Mouse (Mus musculus): ENCODE measurements around the gene Aes. TPM values are rescaled to one million over a fixed set of nuclear protein-coding genes. Genes with fewer than 3 reads are reported as not detected.

Aes gene
- polyA plus RNA-seq, 1 experiment from 2014 or later, result 467 TPM

DNA sequence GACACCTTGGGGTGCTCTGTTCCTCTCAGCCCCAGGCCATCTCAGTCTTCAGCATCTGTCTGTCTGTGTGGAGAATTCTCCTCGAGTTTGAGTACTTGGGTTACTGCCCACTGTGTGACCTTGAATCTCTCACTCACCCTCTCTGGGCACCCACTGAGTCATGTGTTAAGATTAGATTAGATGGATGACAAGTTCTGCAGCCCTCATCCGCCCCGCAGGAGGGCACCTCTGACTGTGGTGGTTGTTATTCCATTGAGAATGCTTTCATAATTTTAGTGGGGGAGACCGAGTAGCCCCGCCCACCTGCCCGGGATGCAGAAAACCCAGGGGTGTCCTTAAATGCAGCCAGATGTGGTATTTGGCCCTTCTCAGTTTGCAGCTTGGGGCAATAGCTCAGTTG lies 4.2 kb downstream of the Aes start:
- H3K27me3 ChIP-seq (ENCODE audit: insufficient read depth, poor library complexity, severe bottlenecking), result peaks cover 30% of the 10 kb centered on the region
- peak overlapping the region; percentile 62; the same call in 1 of the 2 replicates for H3K27ac ChIP-seq
- peaks cover 74% of the 10 kb centered on the region for H3K4me1 ChIP-seq
- DNase-seq (ENCODE audit: low spot score), result no peak
- peak overlapping the region; percentile 47; the same call in 1 of the 2 replicates for H3K4me3 ChIP-seq
- H3K9me3 ChIP-seq, result no peaks in the 10 kb centered on the region
- H3K36me3 ChIP-seq, result peaks cover 62% of the 10 kb centered on the region
- WGBS, result 40% methylated on average over 6 of the region's 6 CpGs

DNA sequence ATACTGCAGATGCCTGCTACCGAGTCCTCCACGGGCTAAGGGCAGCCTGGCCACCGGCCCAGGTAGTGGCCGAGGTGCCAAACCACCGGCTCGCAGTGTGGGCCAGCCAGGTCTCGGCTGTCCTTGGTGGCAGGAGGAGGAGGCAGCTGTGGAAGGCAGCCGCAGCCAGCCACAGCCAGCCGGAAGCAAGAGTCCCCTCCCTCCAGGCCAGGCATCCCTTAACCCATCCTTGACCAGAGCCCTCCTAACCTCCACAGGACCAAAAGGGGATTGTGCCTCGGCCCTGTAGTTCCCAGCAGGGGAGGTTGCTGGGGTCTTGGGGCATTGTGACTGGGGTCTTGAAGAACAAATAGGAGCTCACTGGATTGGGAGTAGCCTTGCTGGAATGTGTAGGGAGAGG lies 4.9 kb downstream of the Aes start:
- Histone ChIP-seq H3K27me3 (ENCODE audit: insufficient read depth, poor library complexity, severe bottlenecking) (peaks cover 30% of the 10 kb centered on the region), H3K4me1 (peaks cover 77% of the 10 kb centered on the region), H3K36me3 (peaks cover 62% of the 10 kb centered on the region), H3K27ac (peak overlapping the region; percentile 86), H3K9me3 (no peaks in the 10 kb centered on the region), H3K4me3 (peak overlapping the region; percentile 47)
- no peak for DNase-seq (ENCODE audit: low spot score)
- WGBS, result 2% methylated on average over 10 of the region's 10 CpGs

DNA sequence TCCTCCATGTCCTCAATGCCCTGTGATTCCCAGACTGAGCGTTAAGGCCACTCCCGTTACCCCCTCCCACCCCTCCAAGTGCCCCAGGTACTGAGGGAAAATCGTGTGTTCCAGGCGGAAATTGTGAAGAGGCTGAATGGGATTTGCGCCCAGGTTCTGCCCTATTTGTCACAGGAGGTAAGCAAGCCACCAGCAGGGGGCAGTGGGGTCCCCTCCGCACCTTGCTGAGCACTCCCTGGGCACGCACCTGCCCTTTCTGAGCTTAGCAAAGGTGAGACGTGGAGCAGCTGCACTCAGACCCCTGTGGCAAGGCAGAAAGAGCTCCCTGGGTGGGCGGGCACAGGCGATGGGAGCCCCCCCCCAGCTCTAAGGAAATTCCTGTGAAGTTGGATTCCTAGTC lies 5.4 kb downstream of the Aes start:
- Histone ChIP-seq H3K36me3 (peaks cover 62% of the 10 kb centered on the region), H3K4me3 (no peak overlapping the region), H3K27ac (peak overlapping the region; percentile 86; the same call in 1 of the 2 replicates), H3K4me1 (peaks cover 81% of the 10 kb centered on the region), H3K9me3 (no peaks in the 10 kb centered on the region), H3K27me3 (ENCODE audit: insufficient read depth, poor library complexity, severe bottlenecking) (peaks cover 30% of the 10 kb centered on the region)
- 17% methylated on average over 10 of the region's 10 CpGs for WGBS
- no peak for DNase-seq (ENCODE audit: low spot score)

DNA sequence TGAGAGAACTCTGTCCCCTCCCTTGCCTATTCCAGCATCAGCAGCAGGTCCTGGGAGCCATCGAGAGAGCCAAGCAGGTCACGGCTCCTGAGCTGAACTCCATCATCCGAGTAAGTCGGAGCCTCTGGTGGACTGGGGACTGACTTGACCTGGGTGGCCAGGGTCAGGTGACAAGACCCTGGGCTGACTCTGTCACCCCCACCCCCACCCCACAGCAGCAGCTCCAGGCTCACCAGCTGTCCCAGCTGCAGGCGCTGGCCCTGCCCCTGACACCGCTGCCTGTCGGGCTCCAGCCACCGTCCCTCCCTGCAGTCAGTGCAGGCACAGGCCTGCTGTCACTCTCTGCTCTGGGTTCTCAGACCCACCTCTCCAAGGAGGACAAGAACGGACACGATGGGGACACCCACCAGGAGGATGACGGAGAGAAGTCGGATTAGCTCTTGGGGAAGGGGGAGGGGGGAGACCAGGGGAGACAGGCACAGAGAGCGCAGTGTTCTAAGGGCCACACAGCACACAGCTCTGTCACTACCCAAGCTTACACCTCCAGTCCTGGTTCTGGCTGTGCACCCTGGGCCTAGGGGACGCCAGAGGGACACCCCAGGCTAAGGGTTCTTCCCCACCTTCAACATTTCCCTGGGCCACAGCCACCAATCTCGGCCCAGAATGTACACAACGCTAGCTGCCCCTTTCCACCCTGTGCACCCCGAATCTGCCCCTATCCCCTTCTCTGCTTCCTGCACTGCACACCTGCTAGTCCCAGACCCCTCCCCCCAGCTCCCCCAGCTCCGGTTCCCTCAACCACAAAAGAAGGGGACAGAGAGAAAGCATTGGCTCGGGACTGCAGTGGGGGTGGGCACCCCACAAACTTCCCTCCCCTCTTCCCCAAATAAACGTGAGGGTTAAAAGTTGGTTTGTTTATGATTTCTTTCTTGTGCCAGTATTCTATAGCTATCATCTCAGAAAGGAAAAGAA lies 6.3 kb downstream of the Aes start:
- Histone ChIP-seq H3K9me3 (no peaks in the 10 kb centered on the region), H3K4me3 (no peak overlapping the region), H3K27me3 (ENCODE audit: insufficient read depth, poor library complexity, severe bottlenecking) (peaks cover 30% of the 10 kb centered on the region), H3K27ac (peak overlapping the region; percentile 32; the same call in 1 of the 2 replicates), H3K4me1 (peaks cover 83% of the 10 kb centered on the region), H3K36me3 (peaks cover 62% of the 10 kb centered on the region)
- WGBS, result 36% methylated on average over 20 of the region's 20 CpGs
- no peak for DNase-seq (ENCODE audit: low spot score)

DNA sequence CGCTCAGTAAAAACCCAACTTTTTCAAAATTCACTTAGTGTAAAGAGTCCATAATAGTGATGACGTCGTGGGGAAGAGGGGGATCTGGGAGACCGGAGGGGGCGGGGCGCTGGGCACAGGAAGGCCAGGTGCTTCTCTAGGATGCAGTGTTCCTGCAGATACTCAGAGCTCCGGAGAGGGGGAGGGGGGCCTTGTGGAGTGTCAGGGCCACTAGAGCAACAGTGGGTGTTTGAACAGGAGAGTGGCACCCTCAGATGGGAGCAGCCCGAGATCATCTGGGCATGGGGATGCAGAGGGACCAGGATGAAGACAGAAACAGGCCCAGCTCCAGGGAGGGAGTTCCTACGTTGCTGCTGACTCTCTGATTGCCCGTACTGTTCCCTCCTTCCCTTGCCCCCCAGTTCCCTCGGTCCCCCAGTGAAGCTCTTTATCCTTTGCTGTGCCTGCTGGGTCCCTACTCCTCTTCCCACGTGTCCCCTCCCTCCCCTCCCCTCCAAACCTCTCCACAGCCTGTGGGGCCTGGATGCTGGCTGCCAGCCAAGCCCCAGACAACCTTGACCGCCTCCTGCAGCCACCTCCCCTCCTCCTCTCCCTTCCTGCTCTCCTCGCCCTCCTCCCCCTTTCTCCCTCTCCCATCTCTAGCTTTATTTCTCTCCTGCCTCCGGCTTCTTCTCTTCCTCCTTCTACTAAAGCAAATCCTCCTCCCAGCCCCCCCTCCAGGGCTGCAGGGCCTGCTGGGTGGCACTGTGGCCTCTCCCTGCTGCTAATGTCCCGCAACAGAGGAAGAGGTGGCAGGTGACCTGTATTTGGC lies 9.3 kb downstream of the Aes start:
- H3K36me3 ChIP-seq, result peaks cover 34% of the 10 kb centered on the region
- peaks cover 76% of the 10 kb centered on the region for H3K4me1 ChIP-seq
- peak overlapping the region; percentile 43 for H3K4me3 ChIP-seq
- no peaks in the 10 kb centered on the region for H3K9me3 ChIP-seq
- 12% methylated on average over 16 of the region's 16 CpGs for WGBS
- peaks cover 47% of the 10 kb centered on the region for H3K27me3 ChIP-seq (ENCODE audit: insufficient read depth, poor library complexity, severe bottlenecking)
- peak; percentile 90 for DNase-seq (ENCODE audit: low spot score)
- H3K27ac ChIP-seq, result peak overlapping the region; percentile 90

DNA sequence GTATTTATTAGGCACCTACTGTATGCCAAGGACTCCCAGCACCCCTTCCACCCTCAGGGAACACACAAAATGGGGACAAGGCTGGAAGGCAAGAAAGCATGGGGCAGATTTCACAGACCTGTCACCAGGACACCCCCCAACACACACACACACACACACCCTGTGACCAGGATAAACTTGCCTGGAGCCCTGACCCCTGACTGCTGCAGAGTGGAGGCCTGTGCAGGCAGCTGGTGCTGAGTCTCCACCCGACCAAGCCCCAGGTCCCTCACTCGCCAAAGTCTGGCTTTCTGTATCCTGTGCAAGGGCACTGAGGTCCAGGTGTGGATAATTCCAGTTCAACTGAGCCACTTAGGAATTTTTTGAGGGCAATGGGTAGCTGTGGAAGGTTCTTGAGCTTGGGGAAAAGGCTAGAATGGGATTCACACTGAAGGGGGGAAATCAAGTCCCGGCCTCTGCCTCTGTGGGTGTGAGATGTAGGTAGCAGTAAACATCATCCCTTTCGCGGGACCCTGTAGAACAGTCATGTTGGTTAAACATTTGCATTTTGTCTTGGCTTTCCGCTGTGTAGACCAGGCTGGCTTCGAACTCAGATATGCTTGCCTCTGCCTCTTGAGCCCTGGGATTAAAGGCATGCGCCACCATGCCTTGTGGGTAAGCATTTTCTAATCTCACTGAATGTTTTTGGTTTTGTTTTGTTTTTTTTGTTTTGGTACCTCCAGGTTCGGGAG lies 10.4 kb downstream of the Aes start:
- H3K36me3 ChIP-seq, result peaks cover 25% of the 10 kb centered on the region
- no peak overlapping the region for H3K4me3 ChIP-seq
- H3K4me1 ChIP-seq, result peaks cover 76% of the 10 kb centered on the region
- no peak for DNase-seq (ENCODE audit: low spot score)
- H3K27me3 ChIP-seq (ENCODE audit: insufficient read depth, poor library complexity, severe bottlenecking), result peaks cover 54% of the 10 kb centered on the region
- H3K27ac ChIP-seq, result peak overlapping the region; percentile 90
- WGBS, result 52% methylated on average over 9 of the region's 9 CpGs
- no peaks in the 10 kb centered on the region for H3K9me3 ChIP-seq

DNA sequence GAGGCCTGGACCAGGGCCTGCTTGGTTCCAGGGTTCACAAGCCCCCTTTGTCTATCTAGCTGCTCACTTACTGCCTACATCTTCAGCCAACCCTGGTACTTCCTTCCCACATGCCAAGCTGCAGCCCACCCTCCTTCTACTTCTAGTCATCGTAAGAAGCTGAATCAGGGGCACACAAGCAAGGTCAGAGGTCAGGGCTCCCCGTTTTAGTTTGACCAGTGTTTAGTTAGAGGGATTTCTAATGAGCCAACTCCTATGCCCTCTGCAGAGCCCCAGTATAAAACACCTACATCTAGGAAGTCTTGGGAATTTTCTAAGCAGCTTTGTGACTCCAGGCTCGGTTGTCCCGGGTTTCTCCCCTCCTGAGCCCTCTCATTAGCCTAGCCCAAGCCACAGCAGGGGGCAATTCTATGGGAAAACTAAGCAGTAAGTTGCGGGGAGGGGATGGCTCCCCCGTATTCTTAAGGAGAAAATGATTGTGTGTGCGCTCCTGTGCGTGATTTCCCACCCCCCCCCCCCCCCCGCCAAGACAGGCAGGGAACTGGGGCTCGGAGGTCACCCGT lies 11.0 kb downstream of the Aes start:
- peaks cover 18% of the 10 kb centered on the region for H3K36me3 ChIP-seq
- WGBS, result 4% methylated on average over 9 of the region's 11 CpGs
- H3K4me3 ChIP-seq, result peak overlapping the region; percentile 62
- no peak for DNase-seq (ENCODE audit: low spot score)
- peak overlapping the region; percentile 90 for H3K27ac ChIP-seq
- no peaks in the 10 kb centered on the region for H3K9me3 ChIP-seq
- H3K4me1 ChIP-seq, result peaks cover 74% of the 10 kb centered on the region
- H3K27me3 ChIP-seq (ENCODE audit: insufficient read depth, poor library complexity, severe bottlenecking), result peaks cover 53% of the 10 kb centered on the region

DNA sequence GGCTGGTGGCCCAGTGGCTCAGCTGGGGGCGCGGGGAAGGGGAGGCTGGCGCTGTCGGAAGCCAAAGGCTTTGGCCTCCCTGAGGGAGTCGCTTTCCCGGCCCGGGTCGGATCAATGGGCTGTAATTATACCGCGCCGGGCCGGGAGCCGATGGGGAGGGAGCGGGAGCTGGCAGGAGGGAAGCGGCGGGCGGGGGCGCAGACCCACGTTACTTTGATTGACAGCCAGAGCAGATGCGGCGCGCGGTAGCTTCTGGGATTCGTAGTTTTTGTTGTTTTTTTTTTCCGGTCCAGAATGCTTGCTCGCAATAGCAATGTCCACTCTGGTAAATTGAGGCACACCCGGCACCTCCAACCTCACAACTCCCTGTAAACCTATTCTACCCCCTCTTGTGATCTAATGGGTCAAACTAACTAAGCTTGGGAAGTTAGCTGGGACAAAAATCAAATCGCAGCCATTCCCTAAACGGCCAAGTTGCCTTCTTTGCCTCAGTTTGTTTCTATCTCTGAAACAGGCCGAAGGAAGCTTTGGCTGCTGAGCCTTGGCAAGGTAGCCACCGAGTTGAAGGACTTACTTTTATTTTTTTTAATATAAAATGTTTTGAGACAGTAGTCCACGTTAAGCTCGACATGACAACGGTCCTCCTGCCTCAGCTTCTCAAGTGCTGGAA lies 11.7 kb downstream of the Aes start:
- peaks cover 54% of the 10 kb centered on the region for H3K27me3 ChIP-seq (ENCODE audit: insufficient read depth, poor library complexity, severe bottlenecking)
- H3K4me3 ChIP-seq, result peak overlapping the region; percentile 62
- peaks cover 12% of the 10 kb centered on the region for H3K36me3 ChIP-seq
- H3K4me1 ChIP-seq, result peaks cover 75% of the 10 kb centered on the region
- peak; percentile 95 for DNase-seq (ENCODE audit: low spot score)
- no peaks in the 10 kb centered on the region for H3K9me3 ChIP-seq
- H3K27ac ChIP-seq, result peak overlapping the region; percentile 90
- WGBS, result under 1% methylated on average over 34 of the region's 34 CpGs

DNA sequence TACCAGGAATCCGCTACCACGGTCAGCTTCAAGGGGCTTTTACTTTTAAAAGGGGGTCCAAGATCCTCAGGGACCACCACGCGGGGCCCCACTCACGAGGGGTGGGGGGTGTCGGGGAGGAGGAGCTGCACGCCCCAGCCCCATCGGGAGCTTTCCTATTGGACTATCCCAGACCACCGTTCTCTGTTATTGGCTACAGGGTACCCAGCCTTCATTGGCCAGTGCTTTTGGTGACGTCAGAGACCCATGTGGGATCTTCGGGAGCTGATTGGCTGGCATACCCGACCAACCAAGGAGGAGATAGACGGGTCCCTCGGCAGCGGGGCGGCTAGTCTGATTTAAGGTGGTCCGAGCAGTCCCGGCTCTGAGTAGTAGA lies 12.2 kb downstream of the Aes start:
- Histone ChIP-seq H3K27me3 (ENCODE audit: insufficient read depth, poor library complexity, severe bottlenecking) (peaks cover 54% of the 10 kb centered on the region), H3K4me1 (peaks cover 79% of the 10 kb centered on the region), H3K27ac (peak overlapping the region; percentile 90), H3K4me3 (peak overlapping the region; percentile 62), H3K36me3 (peaks cover 6% of the 10 kb centered on the region; the same call in 1 of the 2 replicates), H3K9me3 (no peaks in the 10 kb centered on the region)
- peak; percentile 99 for DNase-seq (ENCODE audit: low spot score)
- WGBS, result 1% methylated on average over 18 of the region's 18 CpGs

DNA sequence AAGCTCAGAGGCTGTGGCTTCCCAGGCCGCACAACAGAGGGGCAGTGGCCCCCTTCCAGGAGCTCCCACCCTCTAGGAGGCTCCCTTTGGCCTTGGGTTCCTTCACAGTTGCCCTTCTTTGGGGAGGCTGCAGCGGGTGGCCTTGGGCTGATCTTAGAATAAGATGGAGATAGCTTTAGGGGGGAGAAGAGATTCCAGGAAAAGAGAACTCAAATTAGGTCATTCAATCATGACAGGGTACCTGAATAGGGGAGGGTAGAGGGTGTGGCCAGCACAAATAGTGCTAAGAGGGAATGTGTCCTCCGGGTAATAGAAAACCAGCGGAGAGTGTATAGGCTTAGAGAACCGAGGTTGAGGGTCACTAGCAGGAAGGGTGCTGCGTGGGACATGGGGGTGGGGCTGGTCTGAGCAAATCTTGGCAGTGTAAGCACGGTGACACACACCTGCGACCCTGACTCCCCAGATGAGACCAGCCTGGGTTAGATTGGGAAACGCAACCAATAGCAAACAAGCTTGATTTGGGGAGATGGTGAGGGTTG lies 12.9 kb downstream of the Aes start:
- 5% methylated on average over 9 of the region's 9 CpGs for WGBS
- no peak for DNase-seq (ENCODE audit: low spot score)
- H3K4me3 ChIP-seq, result peak overlapping the region; percentile 62
- H3K27ac ChIP-seq, result peak overlapping the region; percentile 90
- H3K4me1 ChIP-seq, result peaks cover 83% of the 10 kb centered on the region
- H3K9me3 ChIP-seq, result no peaks in the 10 kb centered on the region
- peaks cover 5% of the 10 kb centered on the region for H3K36me3 ChIP-seq
- H3K27me3 ChIP-seq (ENCODE audit: insufficient read depth, poor library complexity, severe bottlenecking), result peaks cover 56% of the 10 kb centered on the region

DNA sequence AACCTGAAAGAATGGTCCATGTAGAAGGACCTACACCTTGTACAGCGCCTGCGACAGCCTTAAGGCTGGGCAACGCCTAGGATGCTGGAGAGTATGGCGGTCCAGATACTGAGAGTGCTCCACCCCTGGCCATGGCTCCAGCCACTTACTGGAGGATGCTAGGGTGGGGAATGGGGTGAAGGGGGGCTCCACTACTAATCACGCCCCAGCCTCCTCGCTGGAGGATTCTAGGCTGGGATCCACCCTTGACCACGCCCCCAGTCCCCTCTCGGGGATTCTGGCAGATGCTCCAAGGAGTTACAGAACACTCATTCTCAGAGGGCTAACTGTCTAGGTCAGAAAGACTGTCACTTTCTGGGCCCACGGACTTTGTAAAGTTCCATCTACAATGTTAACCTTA lies 13.7 kb downstream of the Aes start:
- Histone ChIP-seq H3K27me3 (ENCODE audit: insufficient read depth, poor library complexity, severe bottlenecking) (peaks cover 54% of the 10 kb centered on the region), H3K27ac (0 out of 2 replicates have a peak overlapping the region, but pooled peaks have one; percentile 43), H3K4me1 (peaks cover 80% of the 10 kb centered on the region), H3K9me3 (no peaks in the 10 kb centered on the region), H3K4me3 (peak overlapping the region; percentile 22; the same call in 1 of the 2 replicates), H3K36me3 (peaks cover 12% of the 10 kb centered on the region; the same call in 1 of the 2 replicates)
- no peak for DNase-seq (ENCODE audit: low spot score)
- WGBS, result 15% methylated on average over 9 of the region's 9 CpGs
